Mouse (Mus musculus) brain, embryonic 14.5 days (tissue): ENCODE measurements around the gene Abhd4.

Experiments used
- CTCF ChIP-seq: fragments of 200-500 bp; IDR thresholded peaks from 2 replicates; pipeline ENCODE4 v1.5.1; 2012; ENCODE audit warnings: inconsistent platforms, mild to moderate bottlenecking, moderate library complexity, borderline replicate concordance; ENCODE audit not compliant: insufficient read depth, insufficient read length; ENCODE audit errors: extremely low read depth
- POLR2A ChIP-seq: fragments of 200-500 bp; IDR thresholded peaks from 2 replicates; pipeline ENCODE4 v1.6.1; 2012; ENCODE audit warnings: mild to moderate bottlenecking, inconsistent platforms, borderline replicate concordance; ENCODE audit not compliant: poor library complexity, insufficient read depth, insufficient read length, severe bottlenecking; ENCODE audit errors: extremely low read depth

DNA sequence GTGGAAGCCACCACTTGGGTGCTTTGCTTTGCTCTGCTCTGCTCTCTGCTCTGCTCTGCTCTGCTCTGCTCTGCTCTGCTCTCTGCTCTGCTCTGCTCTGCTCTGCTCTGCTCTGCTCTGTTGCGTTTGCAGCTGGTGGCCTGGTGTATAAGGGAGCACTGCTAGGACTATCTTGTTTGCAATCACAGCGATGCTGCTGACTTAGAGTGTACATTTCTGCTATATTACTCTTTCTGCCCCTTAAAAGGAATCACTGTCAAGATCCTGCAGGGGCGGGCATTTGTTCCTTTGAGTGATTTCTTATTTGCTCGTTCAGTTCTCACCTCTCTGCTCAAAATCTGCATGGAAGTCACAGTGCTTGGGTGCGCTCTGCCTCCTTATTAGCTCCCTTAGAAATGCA, 44.1 kb upstream of the Abhd4 start:
- TF ChIP-seq CTCF, result no peak
- no peak for TF ChIP-seq POLR2A
